Comparison of ENCODE assay signal across 28 mouse cellular contexts in genomic region chr14:61810836-61811235, GRCm38 (mm10).
DNase-seq lines count a peak whose midpoint lies in the region; ATAC-seq lines count a peak whose summit lies in the region.
"Had no signal": no experiment of that assay in that cellular context is flagged by ENCODE, and none has a peak within 500 bp of the region (broad histone marks: within the 10 kb centered on the region; RNA-seq: fewer than 3 reads in every experiment).

No protein-coding gene starts in this region.

- H3K27ac ChIP-seq in embryonic facial prominence, embryonic 11.5 days (replicated peaks; ENCODE audit: low read depth, low read length): no peak overlapping the region
- no peak overlapping the region for H3K27ac ChIP-seq in embryonic facial prominence, embryonic 10.5 days (replicated peaks)
- H3K27ac ChIP-seq in hindbrain, embryonic 16.5 days (ENCODE audit: low read depth, low read length): no peak overlapping the region
- H3K27ac ChIP-seq in hindbrain, embryonic 10.5 days: no peak overlapping the region
- H3K27ac ChIP-seq: kidney, embryonic 15.5 days; liver, embryonic 13.5 days; neural tube, embryonic 12.5 days; stomach, embryonic 15.5 days had no signal

- no peak overlapping the region for H3K9ac ChIP-seq in embryonic facial prominence, embryonic 11.5 days (replicated peaks; ENCODE audit: low read length)
- H3K9ac ChIP-seq in hindbrain, embryonic 16.5 days (ENCODE audit: low read depth, low read length): no peak overlapping the region
- H3K9ac ChIP-seq: kidney, embryonic 15.5 days; limb, embryonic 12.5 days; liver, embryonic 13.5 days; neural tube, embryonic 12.5 days; stomach, embryonic 15.5 days had no signal

- no peak for ATAC-seq in embryonic facial prominence, embryonic 11.5 days (replicated peaks; ENCODE audit: insufficient number of reproducible peaks, low FRiP score, low TSS enrichment, low read depth)
- ATAC-seq in hindbrain, embryonic 16.5 days: no peak
- ATAC-seq: activated CD4-positive, CD25-positive, alpha-beta regulatory T cell, adult 4 months; forebrain, embryonic 16.5 days; inflammation-experienced regulatory T-cells, adult 6 months; lung, postnatal 0 days had no signal

- no peaks in the 10 kb centered on the region for H3K4me1 ChIP-seq in embryonic facial prominence, embryonic 11.5 days (ENCODE audit: control insufficient read depth, insufficient read depth, low read length)
- H3K4me1 ChIP-seq in embryonic facial prominence, embryonic 10.5 days: peaks cover 23% of the 10 kb centered on the region
- H3K4me1 ChIP-seq in hindbrain, embryonic 16.5 days (ENCODE audit: control insufficient read depth, insufficient read depth, low read depth, low read length): peaks cover 10% of the 10 kb centered on the region; the same call in 1 of the 2 replicates
- no peaks in the 10 kb centered on the region for H3K4me1 ChIP-seq in hindbrain, embryonic 10.5 days (replicated peaks)

- 41% methylated on average over 5 of the region's 5 CpGs for WGBS in embryonic facial prominence, embryonic 11.5 days
- 70% methylated on average over 5 of the region's 5 CpGs for WGBS in embryonic facial prominence, embryonic 10.5 days
- WGBS in hindbrain, embryonic 16.5 days: 68% methylated on average over 5 of the region's 5 CpGs
- 78% methylated on average over 5 of the region's 5 CpGs for WGBS in hindbrain, embryonic 10.5 days

- H3K4me2 ChIP-seq in embryonic facial prominence, embryonic 11.5 days (ENCODE audit: low read depth, low read length): no peak overlapping the region
- peak overlapping the region; percentile 8; the same call in 1 of the 2 replicates for H3K4me2 ChIP-seq in hindbrain, embryonic 16.5 days (ENCODE audit: low read length)
- H3K4me2 ChIP-seq: kidney, embryonic 15.5 days; liver, embryonic 13.5 days; neural tube, embryonic 12.5 days; stomach, embryonic 15.5 days had no signal

- no peaks in the 10 kb centered on the region for H3K9me3 ChIP-seq in embryonic facial prominence, embryonic 11.5 days (replicated peaks; ENCODE audit: control insufficient read depth, low read length)
- no peaks in the 10 kb centered on the region for H3K9me3 ChIP-seq in embryonic facial prominence, embryonic 10.5 days
- no peaks in the 10 kb centered on the region for H3K9me3 ChIP-seq in hindbrain, embryonic 16.5 days (ENCODE audit: control insufficient read depth, low read length)
- H3K9me3 ChIP-seq in hindbrain, embryonic 10.5 days: no peaks in the 10 kb centered on the region
- H3K9me3 ChIP-seq: kidney, embryonic 15.5 days; limb, embryonic 12.5 days; liver, embryonic 13.5 days; neural tube, embryonic 12.5 days; stomach, embryonic 15.5 days had no signal

- H3K27me3 ChIP-seq in embryonic facial prominence, embryonic 11.5 days (ENCODE audit: control insufficient read depth, insufficient read depth, low read length): no peaks in the 10 kb centered on the region
- no peaks in the 10 kb centered on the region for H3K27me3 ChIP-seq in embryonic facial prominence, embryonic 10.5 days (replicated peaks; ENCODE audit: low read depth, poor library complexity, severe bottlenecking)
- H3K27me3 ChIP-seq in hindbrain, embryonic 16.5 days (replicated peaks; ENCODE audit: control insufficient read depth, insufficient read depth, low read length): no peaks in the 10 kb centered on the region
- no peaks in the 10 kb centered on the region for H3K27me3 ChIP-seq in hindbrain, embryonic 10.5 days (ENCODE audit: insufficient read depth, poor library complexity, severe bottlenecking)
- H3K27me3 ChIP-seq: CH12.LX; kidney, embryonic 15.5 days; limb, embryonic 12.5 days; liver, embryonic 13.5 days; neural tube, embryonic 12.5 days; stomach, embryonic 15.5 days had no signal

- DNase-seq in embryonic facial prominence, embryonic 11.5 days (ENCODE audit: low spot score): peak; percentile 46
- no peak for DNase-seq in embryonic facial prominence, embryonic 10.5 days (ENCODE audit: low spot score)
- no peak for DNase-seq in hindbrain, embryonic 10.5 days (ENCODE audit: low spot score)
- DNase-seq in retina, postnatal 1 day: peak; percentile 7
- no peak for DNase-seq in retina, embryonic 14.5 days (ENCODE audit: low spot score)
- DNase-seq in urinary bladder, postnatal 36 days (ENCODE audit: low spot score in 2 of 2): no peak
- DNase-seq: adrenal gland, adult 2 months; adrenal gland, postnatal 36 days; cerebellum, adult 18-20 months; kidney, adult 11 months; kidney, postnatal 25 days; liver, embryonic 13.5 days; lung, adult 18-20 months; lung, postnatal 4 days; midbrain, embryonic 14.5 days; right cerebral cortex, postnatal 14 days had no signal

- H3K36me3 ChIP-seq in embryonic facial prominence, embryonic 11.5 days (replicated peaks; ENCODE audit: control insufficient read depth, insufficient read depth, low read depth, low read length): no peaks in the 10 kb centered on the region
- H3K36me3 ChIP-seq in embryonic facial prominence, embryonic 10.5 days (replicated peaks): no peaks in the 10 kb centered on the region
- H3K36me3 ChIP-seq in hindbrain, embryonic 16.5 days (ENCODE audit: control insufficient read depth, insufficient read depth, low read length): no peaks in the 10 kb centered on the region
- no peaks in the 10 kb centered on the region for H3K36me3 ChIP-seq in hindbrain, embryonic 10.5 days
- H3K36me3 ChIP-seq: kidney, embryonic 15.5 days; limb, embryonic 12.5 days; liver, embryonic 13.5 days; neural tube, embryonic 12.5 days; stomach, embryonic 15.5 days had no signal

- H3K4me3 ChIP-seq in embryonic facial prominence, embryonic 11.5 days (ENCODE audit: low read depth, low read length): no peak overlapping the region
- H3K4me3 ChIP-seq in embryonic facial prominence, embryonic 10.5 days: no peak overlapping the region
- H3K4me3 ChIP-seq in hindbrain, embryonic 16.5 days (ENCODE audit: low read length): no peak overlapping the region
- no peak overlapping the region for H3K4me3 ChIP-seq in hindbrain, embryonic 10.5 days
- H3K4me3 ChIP-seq: erythroblast, embryonic 14.5 days; kidney, embryonic 15.5 days; limb, embryonic 12.5 days; liver, embryonic 13.5 days; megakaryocyte, embryonic 14.5 days; neural tube, embryonic 12.5 days; stomach, embryonic 15.5 days had no signal

Comparison
In these comparisons a context has a peak if more than half of its experiments do, and no peak if none do; other contexts are left out.
1. DNase-seq: peak in embryonic facial prominence, embryonic 11.5 days (single experiment) and retina, postnatal 1 day (single experiment); none in embryonic facial prominence, embryonic 10.5 days (single experiment), hindbrain, embryonic 10.5 days (single experiment), retina, embryonic 14.5 days (single experiment) and urinary bladder, postnatal 36 days (0 of 2).